Comparison of ENCODE assay signal across 8 mouse cellular contexts in the genomic region with DNA sequence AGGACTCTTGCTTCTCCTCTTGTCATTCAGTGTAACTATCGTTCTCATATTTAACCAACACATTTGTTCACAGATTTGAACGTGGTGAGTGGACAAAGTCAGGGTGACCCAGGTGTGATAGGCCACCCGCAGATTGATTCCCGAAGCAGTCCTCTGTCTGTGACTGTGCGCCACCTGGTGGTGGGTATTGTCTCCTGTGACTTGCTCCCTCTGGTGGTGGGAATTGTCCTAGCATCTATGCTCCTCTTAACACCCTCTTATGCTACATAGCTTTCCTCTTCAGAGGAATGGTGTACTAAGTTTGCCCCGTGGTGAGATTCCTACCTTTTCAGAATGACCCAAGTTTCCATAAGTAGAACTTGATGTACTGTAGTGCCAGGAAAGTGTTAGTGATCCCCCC. TPM values are rescaled to one million over a fixed set of nuclear protein-coding genes. Genes with fewer than 3 reads are reported as not detected.
A peak's percentile ranks its signal among the peaks of the same experiment; 100 is the strongest.
DNase-seq lines count a peak whose midpoint lies in the region; ATAC-seq and TF ChIP-seq lines count a peak whose summit lies in the region.

No protein-coding gene starts in this region.

- TF ChIP-seq EP300 in heart, adult 2 months (IDR thresholded peaks at IDR 0.05; ENCODE audit: insufficient read depth, low read depth, low read length), result peak; percentile 96

- no peak overlapping the region for H3K4me3 ChIP-seq in forebrain, embryonic 10.5 days
- no peak overlapping the region for H3K4me3 ChIP-seq in forebrain, embryonic 16.5 days (replicated peaks; ENCODE audit: low read length)
- H3K4me3 ChIP-seq in heart, adult 2 months, result no peak overlapping the region

- no peak overlapping the region for H3K4me2 ChIP-seq in forebrain, embryonic 16.5 days (ENCODE audit: low read length)

- TF ChIP-seq CTCF in heart, adult 2 months (IDR thresholded peaks at IDR 0.05), result no peak; the same call in 1 of the 2 replicates

- no peaks in the 10 kb centered on the region for H3K9me3 ChIP-seq in forebrain, embryonic 10.5 days
- H3K9me3 ChIP-seq in forebrain, embryonic 16.5 days (ENCODE audit: control insufficient read depth, low read length), result 0 out of 2 replicates have a peak, but pooled peaks cover 2% of the 10 kb centered on the region

- intact Hi-C loops in heart, adult 2 months (cut with DNase I), result loop anchor here (1.0 to 5.0 kb wide), 4 partner anchors 281 to 410 kb away; a partner anchor contains a TSS

- no peak for TF ChIP-seq POLR2A in heart, adult 2 months (IDR thresholded peaks at IDR 0.05; ENCODE audit: insufficient read depth, low read depth, low read length)

- no peak for ATAC-seq in forebrain, embryonic 16.5 days
- ATAC-seq in megakaryocyte-erythroid progenitor cell, adult 5-6 weeks (replicated peaks; ENCODE audit: low FRiP score, low TSS enrichment, poor library complexity, severe bottlenecking), result peak; percentile 74

- peak; percentile 77 for DNase-seq in forebrain, embryonic 10.5 days (ENCODE audit: extremely low spot score, low spot score)
- peak; percentile 77 for DNase-seq in T-cell, adult 2 months (ENCODE audit: low spot score)
- DNase-seq in cerebellum, postnatal 4 days (ENCODE audit: low spot score in 2 of 2), result peak; percentile 79 to 91
- peak; percentile 80 to 91 for DNase-seq in heart, adult 2 months
- peak; percentile 91 to 97 for DNase-seq in layer of hippocampus, postnatal 25 days (ENCODE audit: extremely low spot score in 1 of 2, low spot score in 1 of 2)
- peak; percentile 57 to 77 for DNase-seq in spleen, postnatal 14 days (ENCODE audit: low spot score in 2 of 2)

- WGBS in forebrain, embryonic 10.5 days, result 39% methylated on average over 6 of the region's 6 CpGs
- 38% methylated on average over 6 of the region's 6 CpGs for WGBS in forebrain, embryonic 16.5 days
- 15% methylated on average over 6 of the region's 6 CpGs for WGBS in heart, adult 2 months

- H3K27ac ChIP-seq in forebrain, embryonic 10.5 days, result no peak overlapping the region
- H3K27ac ChIP-seq in forebrain, embryonic 16.5 days (ENCODE audit: low read length), result no peak overlapping the region
- H3K27ac ChIP-seq in heart, adult 2 months, result no peak overlapping the region

- H3K36me3 ChIP-seq in forebrain, embryonic 10.5 days (replicated peaks), result no peaks in the 10 kb centered on the region
- H3K36me3 ChIP-seq in forebrain, embryonic 16.5 days (ENCODE audit: control insufficient read depth, insufficient read depth), result no peaks in the 10 kb centered on the region
- H3K36me3 ChIP-seq in heart, adult 2 months (ENCODE audit: control insufficient read depth, insufficient read depth, low read length), result no peaks in the 10 kb centered on the region

- H3K9ac ChIP-seq in forebrain, embryonic 16.5 days (replicated peaks; ENCODE audit: low read depth, low read length), result no peak overlapping the region
- no peak overlapping the region for H3K9ac ChIP-seq in heart, adult 2 months (ENCODE audit: low read depth, low read length)

- H3K4me1 ChIP-seq in forebrain, embryonic 10.5 days, result peaks cover 4% of the 10 kb centered on the region
- no peaks in the 10 kb centered on the region for H3K4me1 ChIP-seq in forebrain, embryonic 16.5 days (replicated peaks; ENCODE audit: control insufficient read depth, insufficient read depth, low read length)
- no peaks in the 10 kb centered on the region; the same call in 1 of the 2 replicates for H3K4me1 ChIP-seq in heart, adult 2 months (ENCODE audit: control insufficient read depth, insufficient read depth, low read length)

- no peaks in the 10 kb centered on the region for H3K27me3 ChIP-seq in forebrain, embryonic 10.5 days (ENCODE audit: poor library complexity, severe bottlenecking)
- no peaks in the 10 kb centered on the region for H3K27me3 ChIP-seq in forebrain, embryonic 16.5 days (replicated peaks; ENCODE audit: control insufficient read depth, insufficient read depth, low read length)
- H3K27me3 ChIP-seq in heart, adult 2 months (ENCODE audit: control insufficient read depth, insufficient read depth, low read length), result no peaks in the 10 kb centered on the region

- no peaks in the 10 kb centered on the region for H3K79me2 ChIP-seq in heart, adult 2 months (replicated peaks; ENCODE audit: control insufficient read depth, insufficient read depth, low read length)

RNA-seq across cellular contexts. Expression of a gene that starts 4.7 kb away (rescaled TPM):
- polyA plus RNA-seq in forebrain, embryonic 10.5 days (2016; fragmentation: Nextera tagmentation; extraction: Ambion mirVana), result 6.5 and 6.9 TPM in 2 replicates
- 29.9 and 32.0 TPM in 2 replicates for polyA plus RNA-seq in forebrain, embryonic 16.5 days (2015; fragmentation: Nextera tagmentation; extraction: Ambion mirVana)
- total RNA-seq in heart, adult 2 months (2021), result 1 to 10 TPM; 1.1 to 2.1 TPM
- polyA plus RNA-seq in heart, adult 2 months (2012; rRNA removed), result 1.3 and 1.9 TPM in 2 replicates
- total RNA-seq in layer of hippocampus, postnatal 25 days (2021), result 10 to 100 TPM; 11.1 to 15.4 TPM
- 0.07 and 0.84 TPM in 2 replicates for total RNA-seq in megakaryocyte-erythroid progenitor cell, adult 5-6 weeks (2014; fragmentation: Nextera tagmentation)
- total RNA-seq in megakaryocyte-erythroid progenitor cell, adult 5-6 weeks (2017), result not detected in 2 replicates

RNA-seq across cellular contexts. Expression of a gene that starts 45.3 kb away (rescaled TPM):
- 36.8 and 37.0 TPM in 2 replicates for polyA plus RNA-seq in forebrain, embryonic 10.5 days (2016; fragmentation: Nextera tagmentation; extraction: Ambion mirVana)
- polyA plus RNA-seq in forebrain, embryonic 16.5 days (2015; fragmentation: Nextera tagmentation; extraction: Ambion mirVana), result 31.2 and 35.6 TPM in 2 replicates
- total RNA-seq in heart, adult 2 months (2021), result 10 to 100 TPM; 36.4 to 38.8 TPM
- polyA plus RNA-seq in heart, adult 2 months (2012; rRNA removed), result 4.9 and 9.2 TPM in 2 replicates
- total RNA-seq in layer of hippocampus, postnatal 25 days (2021), result 10 to 100 TPM; 42.7 to 44.6 TPM
- 16.6 and 28.4 TPM in 2 replicates for total RNA-seq in megakaryocyte-erythroid progenitor cell, adult 5-6 weeks (2014; fragmentation: Nextera tagmentation)
- 39.7 and 51.5 TPM in 2 replicates for total RNA-seq in megakaryocyte-erythroid progenitor cell, adult 5-6 weeks (2017)
